In the genomic region with DNA sequence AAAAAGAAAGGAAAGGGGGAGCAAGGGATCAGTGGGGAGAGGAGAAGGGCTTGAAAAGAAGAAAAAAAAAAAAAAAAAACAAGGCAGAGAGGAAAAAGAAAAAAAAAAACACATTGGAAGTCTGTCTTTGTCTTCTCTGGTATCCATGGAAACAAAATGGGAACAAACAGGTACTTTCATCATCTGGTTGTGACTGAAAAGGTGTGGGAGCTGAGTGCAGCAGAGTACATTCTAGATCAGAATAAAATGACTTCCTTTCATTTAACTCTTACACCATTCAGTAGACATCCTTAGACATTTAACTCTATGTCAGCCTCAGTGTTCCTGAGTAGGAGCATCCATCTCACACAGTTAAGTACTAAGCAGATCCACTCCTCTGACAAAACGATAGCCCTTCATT, we compare ENCODE assay signal across 21 mouse cellular contexts. TPM values are rescaled to one million over a fixed set of nuclear protein-coding genes. Genes with fewer than 3 reads are reported as not detected.
A peak's percentile ranks its signal among the peaks of the same experiment; 100 is the strongest.
DNase-seq lines count a peak whose midpoint lies in the region; ATAC-seq and TF ChIP-seq lines count a peak whose summit lies in the region.
"Had no signal": no experiment of that assay in that cellular context is flagged by ENCODE, and none has a peak within 500 bp of the region (broad histone marks: within the 10 kb centered on the region; RNA-seq: fewer than 3 reads in every experiment).

No protein-coding gene starts in this region.

- H3K36me3 ChIP-seq in forebrain, embryonic 12.5 days (replicated peaks), result no peaks in the 10 kb centered on the region
- no peaks in the 10 kb centered on the region for H3K36me3 ChIP-seq in forebrain, embryonic 11.5 days (ENCODE audit: control insufficient read depth, insufficient read depth, low read length)
- no peaks in the 10 kb centered on the region for H3K36me3 ChIP-seq in midbrain, embryonic 14.5 days (ENCODE audit: control insufficient read depth, insufficient read depth, low read length)
- no peaks in the 10 kb centered on the region for H3K36me3 ChIP-seq in midbrain, embryonic 10.5 days
- H3K36me3 ChIP-seq in hindbrain, postnatal 0 days (ENCODE audit: insufficient read depth, low read length), result no peaks in the 10 kb centered on the region

- no peak for DNase-seq in forebrain, embryonic 11.5 days (ENCODE audit: low spot score)
- peak; percentile 23 for DNase-seq in midbrain, embryonic 14.5 days
- no peak for DNase-seq in midbrain, embryonic 10.5 days (ENCODE audit: low spot score)
- DNase-seq in hindbrain, postnatal 0 days (ENCODE audit: low spot score), result no peak
- no peak for DNase-seq in gastrocnemius, postnatal 25 days
- no peak for DNase-seq in right cerebral cortex, postnatal 10 days (ENCODE audit: low spot score in 2 of 2)
- no peak for DNase-seq in heart, adult 8-10 months (ENCODE audit: low spot score)
- DNase-seq: adrenal gland, adult 2 months; cerebellum, adult 9-11 months; heart, postnatal 10 days; kidney, adult 8-10 months; kidney, postnatal 25 days; layer of hippocampus, adult 9-11 months; lung, adult 18-20 months; lung, postnatal 14 days; right cerebral cortex, postnatal 4 days; thymus, postnatal 14 days had no signal

- no peak overlapping the region for H3K9ac ChIP-seq in forebrain, embryonic 12.5 days
- no peak overlapping the region for H3K9ac ChIP-seq in forebrain, embryonic 11.5 days (ENCODE audit: low read length)
- H3K9ac ChIP-seq in midbrain, embryonic 14.5 days (replicated peaks; ENCODE audit: low read length), result no peak overlapping the region
- 0 out of 2 replicates have a peak overlapping the region, but pooled peaks have one; percentile 13 for H3K9ac ChIP-seq in hindbrain, postnatal 0 days (replicated peaks; ENCODE audit: low read length)

- H3K4me3 ChIP-seq in forebrain, embryonic 12.5 days (replicated peaks), result no peak overlapping the region
- no peak overlapping the region for H3K4me3 ChIP-seq in forebrain, embryonic 11.5 days (ENCODE audit: low read depth, low read length)
- H3K4me3 ChIP-seq in midbrain, embryonic 14.5 days (replicated peaks; ENCODE audit: low read depth, low read length), result peak overlapping the region; percentile 76
- no peak overlapping the region for H3K4me3 ChIP-seq in midbrain, embryonic 10.5 days
- H3K4me3 ChIP-seq in hindbrain, postnatal 0 days (ENCODE audit: low read length), result peak overlapping the region; percentile 65

- no peak overlapping the region for H3K27ac ChIP-seq in forebrain, embryonic 12.5 days
- no peak overlapping the region for H3K27ac ChIP-seq in forebrain, embryonic 11.5 days (ENCODE audit: low read depth, low read length)
- H3K27ac ChIP-seq in midbrain, embryonic 14.5 days (replicated peaks; ENCODE audit: low read depth, low read length), result no peak overlapping the region
- H3K27ac ChIP-seq in midbrain, embryonic 10.5 days (replicated peaks), result no peak overlapping the region
- no peak overlapping the region for H3K27ac ChIP-seq in hindbrain, postnatal 0 days

- no peaks in the 10 kb centered on the region for H3K9me3 ChIP-seq in forebrain, embryonic 12.5 days
- H3K9me3 ChIP-seq in forebrain, embryonic 11.5 days (ENCODE audit: control insufficient read depth, low read length), result no peaks in the 10 kb centered on the region
- H3K9me3 ChIP-seq in midbrain, embryonic 14.5 days (ENCODE audit: control insufficient read depth, low read length), result no peaks in the 10 kb centered on the region
- H3K9me3 ChIP-seq in midbrain, embryonic 10.5 days (replicated peaks), result no peaks in the 10 kb centered on the region
- no peaks in the 10 kb centered on the region for H3K9me3 ChIP-seq in hindbrain, postnatal 0 days (ENCODE audit: low read length)

- H3K27me3 ChIP-seq in forebrain, embryonic 12.5 days, result no peaks in the 10 kb centered on the region
- no peaks in the 10 kb centered on the region; the same call in 1 of the 2 replicates for H3K27me3 ChIP-seq in forebrain, embryonic 11.5 days (ENCODE audit: control insufficient read depth, insufficient read depth, low read length)
- no peaks in the 10 kb centered on the region for H3K27me3 ChIP-seq in midbrain, embryonic 14.5 days (ENCODE audit: control insufficient read depth, insufficient read depth, low read length)
- H3K27me3 ChIP-seq in midbrain, embryonic 10.5 days (ENCODE audit: low read depth, poor library complexity, severe bottlenecking), result peaks cover 43% of the 10 kb centered on the region
- no peaks in the 10 kb centered on the region for H3K27me3 ChIP-seq in hindbrain, postnatal 0 days (ENCODE audit: insufficient read depth, low read length)

- no peak for ATAC-seq in forebrain, embryonic 12.5 days (ENCODE audit: low FRiP score)
- ATAC-seq in forebrain, embryonic 11.5 days (replicated peaks; ENCODE audit: low FRiP score), result no peak
- no peak for ATAC-seq in midbrain, embryonic 14.5 days (ENCODE audit: low FRiP score, low TSS enrichment)
- ATAC-seq in hindbrain, postnatal 0 days, result no peak

- peaks cover 6% of the 10 kb centered on the region for H3K4me1 ChIP-seq in forebrain, embryonic 12.5 days
- H3K4me1 ChIP-seq in forebrain, embryonic 11.5 days (replicated peaks; ENCODE audit: control insufficient read depth, insufficient read depth, low read length), result 0 out of 2 replicates have a peak, but pooled peaks cover 2% of the 10 kb centered on the region
- H3K4me1 ChIP-seq in midbrain, embryonic 14.5 days (ENCODE audit: control insufficient read depth, insufficient read depth, low read length), result peaks cover 17% of the 10 kb centered on the region
- peaks cover 30% of the 10 kb centered on the region for H3K4me1 ChIP-seq in midbrain, embryonic 10.5 days
- H3K4me1 ChIP-seq in hindbrain, postnatal 0 days (ENCODE audit: insufficient read depth, low read length), result peaks cover 8% of the 10 kb centered on the region; the same call in 1 of the 2 replicates

- H3K4me2 ChIP-seq in forebrain, embryonic 12.5 days, result 0 out of 2 replicates have a peak overlapping the region, but pooled peaks have one; percentile 8
- H3K4me2 ChIP-seq in forebrain, embryonic 11.5 days (ENCODE audit: low read depth, low read length, severe bottlenecking), result no peak overlapping the region
- H3K4me2 ChIP-seq in midbrain, embryonic 14.5 days (ENCODE audit: low read length), result peak overlapping the region; percentile 73
- H3K4me2 ChIP-seq in hindbrain, postnatal 0 days (ENCODE audit: low read depth, low read length), result peak overlapping the region; percentile 69
- H3K4me2 ChIP-seq: heart, embryonic 11.5 days; liver, embryonic 11.5 days had no signal

- TF ChIP-seq CTCF in hindbrain, postnatal 0 days (IDR thresholded peaks at IDR 0.05; ENCODE audit: low read depth), result no peak

- 54% methylated on average over 1 of the region's 1 CpGs for WGBS in forebrain, embryonic 12.5 days
- whole genome bisulfite sequencing in forebrain, embryonic 11.5 days, result 74% methylated on average over 1 of the region's 1 CpGs
- WGBS in midbrain, embryonic 14.5 days, result 66% methylated on average over 1 of the region's 1 CpGs
- WGBS in midbrain, embryonic 10.5 days, result 78% methylated on average over 1 of the region's 1 CpGs
- 56% methylated on average over 1 of the region's 1 CpGs for WGBS in hindbrain, postnatal 0 days

RNA-seq across cellular contexts. Expression of a gene that starts 4.7 kb away (rescaled TPM):
- 46.8 and 48.1 TPM in 2 replicates for polyA plus RNA-seq in forebrain, embryonic 12.5 days (2016; fragmentation: Nextera tagmentation; extraction: Ambion mirVana)
- 14.6 and 14.7 TPM in 2 replicates for polyA plus RNA-seq in forebrain, embryonic 11.5 days (2014; fragmentation: Nextera tagmentation; extraction: Ambion mirVana)
- 179 and 191 TPM in 2 replicates for polyA plus RNA-seq in midbrain, embryonic 14.5 days (2014; fragmentation: Nextera tagmentation; extraction: Ambion mirVana)
- 2.2 and 7.3 TPM in 2 replicates for polyA plus RNA-seq in midbrain, embryonic 10.5 days (2016; fragmentation: Nextera tagmentation; extraction: Ambion mirVana)
- 131 and 132 TPM in 2 replicates for total RNA-seq in hindbrain, postnatal 0 days (2014; rRNA removed)
- 149 and 159 TPM in 2 replicates for polyA plus RNA-seq in hindbrain, postnatal 0 days (2015; fragmentation: Nextera tagmentation; extraction: Ambion mirVana)
- total RNA-seq in gastrocnemius, postnatal 25 days (2021), result under 1 TPM; 0.05 TPM
- under 1 TPM; 0.08 to 0.16 (median 0.11) TPM for total RNA-seq in heart, adult 8-10 months (2022)
- total RNA-seq: megakaryocyte, adult 5-6 weeks had no signal

Comparison
In these comparisons a context has a peak if more than half of its experiments do, and no peak if none do; other contexts are left out.
1. H3K4me3 ChIP-seq: peak in midbrain, embryonic 14.5 days (single experiment) and hindbrain, postnatal 0 days (single experiment); none in forebrain, embryonic 12.5 days (single experiment), forebrain, embryonic 11.5 days (single experiment) and midbrain, embryonic 10.5 days (single experiment).